Mouse (Mus musculus): ENCODE results near the gene Prdm8. TPM values are rescaled to one million over a fixed set of nuclear protein-coding genes. Genes with fewer than 3 reads are reported as not detected.

The Prdm8 gene
- polyA plus RNA-seq, 1 experiment from 2014 or later: 0.19 TPM

DNA sequence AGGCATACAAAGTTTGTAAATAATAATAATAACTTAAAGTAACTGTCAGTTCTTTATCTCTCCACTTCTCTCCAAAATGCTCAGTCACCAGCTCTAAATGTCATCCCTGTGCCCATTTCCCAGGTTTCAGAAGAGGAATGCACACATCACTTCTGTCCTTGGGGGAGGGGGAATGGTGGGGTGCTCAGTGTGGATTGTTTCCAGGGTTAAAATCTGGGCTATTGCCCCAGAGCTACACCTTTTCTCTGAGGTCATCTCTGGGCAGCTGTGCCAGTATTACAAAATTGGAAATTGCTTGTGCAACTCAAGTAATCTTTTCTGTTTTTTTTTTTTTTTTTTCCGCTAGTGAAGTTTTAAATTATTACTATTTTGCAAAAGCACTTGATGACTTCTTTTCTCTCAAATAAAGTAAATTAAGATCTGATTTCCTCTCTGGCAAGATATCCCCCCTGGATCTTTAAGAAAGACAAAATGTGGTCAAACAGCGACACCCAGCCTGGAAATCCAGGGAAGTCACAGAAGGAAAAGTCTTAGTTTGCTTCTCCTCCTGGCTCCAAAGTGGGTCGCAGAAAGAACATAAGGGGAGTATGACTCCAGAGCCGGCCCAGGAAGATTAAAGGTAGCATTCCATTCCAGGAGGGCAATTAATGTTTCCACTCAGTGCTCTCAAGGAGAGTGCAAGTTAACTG lies 25.4 kb downstream of the Prdm8 start:
- ATAC-seq (replicated peaks; ENCODE audit: low FRiP score, low TSS enrichment, low read depth): no peak
- Histone ChIP-seq H3K36me3 (ENCODE audit: control insufficient read depth, insufficient read depth, low read length) (no peaks in the 10 kb centered on the region), H3K9me3 (ENCODE audit: control insufficient read depth, low read length) (no peaks in the 10 kb centered on the region), H3K27ac (ENCODE audit: low read depth) (no peak overlapping the region), H3K4me2 (ENCODE audit: low read length) (no peak overlapping the region), H3K27me3 (replicated peaks; ENCODE audit: control insufficient read depth, insufficient read depth, low read length) (peaks cover 43% of the 10 kb centered on the region), H3K4me1 (replicated peaks; ENCODE audit: control insufficient read depth, insufficient read depth, low read length) (peaks cover 4% of the 10 kb centered on the region), H3K4me3 (ENCODE audit: low read depth, low read length) (no peak overlapping the region), H3K9ac (ENCODE audit: low read length) (no peak overlapping the region)
- WGBS: 31% methylated on average over 4 of the region's 4 CpGs
- DNase-seq (ENCODE audit: low spot score): no peak

DNA sequence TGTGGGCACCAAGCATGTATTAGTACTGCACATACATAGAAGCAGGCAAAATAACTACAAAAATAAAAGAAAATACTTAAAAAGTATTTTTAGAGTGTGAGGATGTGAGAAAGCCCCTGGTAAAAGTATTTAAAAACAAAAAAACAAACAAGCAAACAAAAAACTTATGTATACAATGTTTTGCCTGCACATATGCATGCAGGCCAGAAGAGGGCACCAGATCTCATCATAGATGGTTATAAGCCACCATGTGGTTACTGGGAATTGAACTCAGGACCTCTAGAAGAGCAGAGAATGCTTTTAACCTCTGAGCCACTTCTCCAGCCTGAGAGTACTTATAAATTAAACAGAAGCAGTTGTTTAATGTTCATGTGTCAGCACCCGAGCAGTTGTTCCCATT lies 28.0 kb downstream of the Prdm8 start:
- no peak overlapping the region for H3K27ac ChIP-seq (ENCODE audit: low read depth)
- DNase-seq (ENCODE audit: low spot score) (no peak), ATAC-seq (replicated peaks; ENCODE audit: low FRiP score, low TSS enrichment, low read depth) (no peak)
- no peak overlapping the region for H3K4me2 ChIP-seq (ENCODE audit: low read length)
- H3K4me3 ChIP-seq (ENCODE audit: low read depth, low read length): no peak overlapping the region
- no peaks in the 10 kb centered on the region for H3K4me1 ChIP-seq (replicated peaks; ENCODE audit: control insufficient read depth, insufficient read depth, low read length)
- no peaks in the 10 kb centered on the region for H3K9me3 ChIP-seq (ENCODE audit: control insufficient read depth, low read length)
- H3K27me3 ChIP-seq (replicated peaks; ENCODE audit: control insufficient read depth, insufficient read depth, low read length): peaks cover 18% of the 10 kb centered on the region
- 64% methylated on average over 1 of the region's 1 CpGs for WGBS
- H3K36me3 ChIP-seq (ENCODE audit: control insufficient read depth, insufficient read depth, low read length): no peaks in the 10 kb centered on the region
- H3K9ac ChIP-seq (ENCODE audit: low read length): no peak overlapping the region

DNA sequence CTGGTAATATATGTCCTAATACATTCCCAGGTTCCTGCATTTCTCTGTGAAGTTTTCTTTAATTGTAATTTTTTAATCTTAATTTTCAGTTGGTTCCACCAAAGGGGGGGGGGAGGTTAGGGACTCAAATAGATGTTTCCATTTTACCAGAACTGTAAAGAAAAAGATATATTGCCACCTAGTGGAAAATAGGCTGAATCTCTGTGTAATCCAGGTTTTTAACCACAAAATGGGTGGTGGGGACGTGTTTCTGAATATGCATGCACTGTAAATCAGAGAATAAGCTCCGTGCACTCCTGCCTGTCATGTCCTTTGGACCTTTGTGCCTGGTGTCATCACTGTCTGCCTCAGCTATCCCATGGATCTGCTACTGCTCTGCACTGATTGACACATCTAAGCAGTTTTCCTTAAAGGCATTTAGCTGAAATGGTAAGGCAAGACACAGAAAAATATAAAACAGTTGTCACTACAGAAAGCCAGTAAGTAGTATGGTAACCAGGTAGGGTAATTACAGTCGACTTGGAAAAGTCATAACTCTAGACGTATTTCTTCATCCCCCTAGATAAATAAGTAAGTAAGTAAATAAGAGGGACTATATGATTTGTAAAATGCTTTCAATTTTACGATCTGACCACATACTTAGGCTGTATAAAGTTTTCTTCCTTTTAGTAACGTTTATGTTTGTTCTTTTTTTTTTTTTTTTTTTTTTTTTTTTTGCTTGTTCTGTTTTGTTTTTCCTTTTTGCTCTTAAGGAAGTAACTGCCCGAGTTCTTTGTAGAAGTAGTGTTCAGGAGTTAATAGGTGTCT lies 31.6 kb downstream of the Prdm8 start:
- Histone ChIP-seq H3K36me3 (ENCODE audit: control insufficient read depth, insufficient read depth, low read length) (no peaks in the 10 kb centered on the region), H3K4me1 (replicated peaks; ENCODE audit: control insufficient read depth, insufficient read depth, low read length) (no peaks in the 10 kb centered on the region), H3K9me3 (ENCODE audit: control insufficient read depth, low read length) (no peaks in the 10 kb centered on the region), H3K27me3 (replicated peaks; ENCODE audit: control insufficient read depth, insufficient read depth, low read length) (no peaks in the 10 kb centered on the region), H3K4me2 (ENCODE audit: low read length) (no peak overlapping the region), H3K27ac (ENCODE audit: low read depth) (no peak overlapping the region), H3K4me3 (ENCODE audit: low read depth, low read length) (no peak overlapping the region), H3K9ac (ENCODE audit: low read length) (no peak overlapping the region)
- DNase-seq (ENCODE audit: low spot score): no peak
- WGBS: 52% methylated on average over 7 of the region's 7 CpGs
- ATAC-seq (replicated peaks; ENCODE audit: low FRiP score, low TSS enrichment, low read depth): no peak

DNA sequence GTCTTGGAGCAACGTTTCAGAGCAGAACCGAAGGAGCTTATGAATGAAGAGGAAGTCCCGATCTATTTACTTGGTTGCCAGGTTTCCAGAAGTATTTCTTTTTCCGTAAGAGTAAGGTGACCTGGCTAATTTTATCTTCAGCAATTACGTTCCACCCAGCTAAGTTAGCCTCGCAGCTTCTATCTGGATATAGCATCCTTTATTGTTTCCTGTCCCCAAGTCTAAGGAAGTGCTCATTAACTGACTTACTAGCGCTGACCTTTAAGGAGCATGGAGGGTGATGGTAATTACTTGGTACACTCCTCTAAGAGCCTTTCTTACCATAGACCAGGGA lies 32.2 kb downstream of the Prdm8 start:
- no peak overlapping the region for H3K4me3 ChIP-seq (ENCODE audit: low read depth, low read length)
- 49% methylated on average over 7 of the region's 7 CpGs for WGBS
- ATAC-seq (replicated peaks; ENCODE audit: low FRiP score, low TSS enrichment, low read depth): no peak
- no peak overlapping the region for H3K4me2 ChIP-seq (ENCODE audit: low read length)
- no peaks in the 10 kb centered on the region for H3K4me1 ChIP-seq (replicated peaks; ENCODE audit: control insufficient read depth, insufficient read depth, low read length)
- H3K9me3 ChIP-seq (ENCODE audit: control insufficient read depth, low read length): no peaks in the 10 kb centered on the region
- no peak overlapping the region for H3K9ac ChIP-seq (ENCODE audit: low read length)
- no peak overlapping the region for H3K27ac ChIP-seq (ENCODE audit: low read depth)
- DNase-seq (ENCODE audit: low spot score): no peak
- H3K36me3 ChIP-seq (ENCODE audit: control insufficient read depth, insufficient read depth, low read length): no peaks in the 10 kb centered on the region
- H3K27me3 ChIP-seq (replicated peaks; ENCODE audit: control insufficient read depth, insufficient read depth, low read length): no peaks in the 10 kb centered on the region

DNA sequence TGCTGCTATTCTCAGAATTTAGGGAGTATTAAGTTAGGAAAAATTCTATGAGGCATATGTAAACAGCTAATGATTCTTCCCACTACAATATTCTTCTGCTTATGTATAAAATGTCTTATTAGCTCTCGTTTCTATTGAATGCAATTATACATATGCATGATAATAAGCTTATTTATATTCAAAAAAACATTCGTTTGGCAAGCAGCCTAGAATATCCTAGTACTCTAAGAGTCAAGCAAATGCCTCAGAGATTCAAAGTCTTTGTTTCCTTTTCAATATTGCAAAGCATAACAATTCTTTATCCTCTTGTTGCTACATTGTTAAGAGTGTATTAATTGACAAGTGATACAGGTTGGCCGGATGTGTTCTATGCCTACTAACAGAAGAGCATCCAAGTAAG lies 34.6 kb downstream of the Prdm8 start:
- no peak overlapping the region for H3K4me3 ChIP-seq (ENCODE audit: low read depth, low read length)
- DNase-seq (ENCODE audit: low spot score) (no peak), ATAC-seq (replicated peaks; ENCODE audit: low FRiP score, low TSS enrichment, low read depth) (no peak)
- no peak overlapping the region for H3K4me2 ChIP-seq (ENCODE audit: low read length)
- H3K36me3 ChIP-seq (ENCODE audit: control insufficient read depth, insufficient read depth, low read length): no peaks in the 10 kb centered on the region
- H3K9ac ChIP-seq (ENCODE audit: low read length): no peak overlapping the region
- H3K27me3 ChIP-seq (replicated peaks; ENCODE audit: control insufficient read depth, insufficient read depth, low read length): no peaks in the 10 kb centered on the region
- no peaks in the 10 kb centered on the region for H3K4me1 ChIP-seq (replicated peaks; ENCODE audit: control insufficient read depth, insufficient read depth, low read length)
- H3K9me3 ChIP-seq (ENCODE audit: control insufficient read depth, low read length): no peaks in the 10 kb centered on the region
- 79% methylated on average over 3 of the region's 3 CpGs for WGBS
- H3K27ac ChIP-seq (ENCODE audit: low read depth): no peak overlapping the region

DNA sequence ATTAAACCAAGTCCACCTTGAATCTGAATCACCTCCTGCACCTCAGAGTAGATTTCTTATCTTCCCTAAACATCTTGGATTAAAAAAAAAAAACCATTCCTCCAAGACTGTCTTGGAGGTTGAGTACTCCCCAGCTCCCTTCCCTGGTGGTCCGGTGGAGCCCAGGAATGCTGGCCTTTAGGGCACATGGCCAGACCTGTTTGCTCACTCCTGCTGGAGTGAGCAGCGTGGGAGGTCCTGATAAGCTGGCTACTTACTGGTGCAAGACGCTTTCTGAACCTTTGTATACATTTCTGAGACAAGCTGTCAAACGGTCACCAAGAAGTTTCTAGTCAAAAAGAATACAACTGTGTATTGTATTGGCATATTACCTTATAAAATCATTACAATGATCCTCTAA lies 36.0 kb downstream of the Prdm8 start:
- Histone ChIP-seq H3K4me3 (ENCODE audit: low read depth, low read length) (no peak overlapping the region), H3K36me3 (ENCODE audit: control insufficient read depth, insufficient read depth, low read length) (no peaks in the 10 kb centered on the region), H3K9me3 (ENCODE audit: control insufficient read depth, low read length) (no peaks in the 10 kb centered on the region), H3K27me3 (replicated peaks; ENCODE audit: control insufficient read depth, insufficient read depth, low read length) (no peaks in the 10 kb centered on the region), H3K4me2 (ENCODE audit: low read length) (no peak overlapping the region), H3K9ac (ENCODE audit: low read length) (no peak overlapping the region), H3K27ac (ENCODE audit: low read depth) (no peak overlapping the region), H3K4me1 (replicated peaks; ENCODE audit: control insufficient read depth, insufficient read depth, low read length) (no peaks in the 10 kb centered on the region)
- ATAC-seq (replicated peaks; ENCODE audit: low FRiP score, low TSS enrichment, low read depth) (no peak), DNase-seq (ENCODE audit: low spot score) (no peak)
- WGBS: 14% methylated on average over 4 of the region's 4 CpGs

DNA sequence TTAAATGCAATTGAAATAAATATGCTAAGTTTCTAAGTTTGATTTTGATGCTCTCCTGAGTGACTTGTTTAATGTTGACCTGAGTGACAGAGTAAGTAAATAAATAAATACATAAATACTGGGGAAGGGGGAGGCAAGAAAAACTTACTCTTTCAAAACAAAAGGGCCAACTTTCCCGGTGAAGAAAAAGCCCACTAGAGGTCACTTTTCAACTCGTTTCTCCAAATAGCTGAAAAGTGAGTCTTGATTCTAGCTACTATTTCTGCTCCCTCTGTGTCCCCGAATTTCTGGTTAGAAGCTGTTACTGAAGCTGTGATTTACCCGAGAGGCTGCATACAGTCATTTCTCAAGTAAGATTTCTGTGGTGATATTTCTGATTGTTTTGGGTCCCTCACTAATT lies 45.5 kb downstream of the Prdm8 start:
- DNase-seq (ENCODE audit: low spot score) (no peak), ATAC-seq (replicated peaks; ENCODE audit: low FRiP score, low TSS enrichment, low read depth) (no peak)
- no peaks in the 10 kb centered on the region for H3K27me3 ChIP-seq (replicated peaks; ENCODE audit: control insufficient read depth, insufficient read depth, low read length)
- no peaks in the 10 kb centered on the region for H3K4me1 ChIP-seq (replicated peaks; ENCODE audit: control insufficient read depth, insufficient read depth, low read length)
- H3K4me2 ChIP-seq (ENCODE audit: low read length): no peak overlapping the region
- no peak overlapping the region for H3K4me3 ChIP-seq (ENCODE audit: low read depth, low read length)
- no peak overlapping the region for H3K27ac ChIP-seq (ENCODE audit: low read depth)
- H3K9me3 ChIP-seq (ENCODE audit: control insufficient read depth, low read length): no peaks in the 10 kb centered on the region
- no peaks in the 10 kb centered on the region for H3K36me3 ChIP-seq (ENCODE audit: control insufficient read depth, insufficient read depth, low read length)
- H3K9ac ChIP-seq (ENCODE audit: low read length): no peak overlapping the region
- 68% methylated on average over 4 of the region's 4 CpGs for WGBS

DNA sequence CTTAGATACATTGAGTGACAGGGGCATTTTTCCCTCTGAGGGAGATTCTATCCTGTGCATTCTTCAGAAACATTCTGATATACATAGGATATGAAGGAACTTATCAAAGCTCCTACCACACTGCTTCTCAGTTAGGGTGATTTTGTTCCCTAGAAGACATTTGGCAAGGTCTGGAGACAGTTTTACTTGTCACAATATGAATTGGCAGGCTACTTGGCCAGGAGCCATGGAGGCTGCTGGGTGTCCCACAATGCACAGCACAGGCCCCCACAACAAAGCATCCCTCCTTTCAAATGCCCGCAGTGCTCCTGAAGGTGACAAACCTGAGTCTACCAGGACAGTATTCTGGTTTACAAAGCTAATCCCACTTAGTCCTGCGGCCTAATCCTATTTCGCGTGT lies 55.0 kb downstream of the Prdm8 start:
- DNase-seq (ENCODE audit: low spot score) (no peak), ATAC-seq (replicated peaks; ENCODE audit: low FRiP score, low TSS enrichment, low read depth) (no peak)
- no peak overlapping the region for H3K4me3 ChIP-seq (ENCODE audit: low read depth, low read length)
- no peak overlapping the region for H3K27ac ChIP-seq (ENCODE audit: low read depth)
- 73% methylated on average over 4 of the region's 4 CpGs for WGBS
- no peak overlapping the region for H3K9ac ChIP-seq (ENCODE audit: low read length)
- no peaks in the 10 kb centered on the region for H3K27me3 ChIP-seq (replicated peaks; ENCODE audit: control insufficient read depth, insufficient read depth, low read length)
- no peaks in the 10 kb centered on the region for H3K4me1 ChIP-seq (replicated peaks; ENCODE audit: control insufficient read depth, insufficient read depth, low read length)
- H3K4me2 ChIP-seq (ENCODE audit: low read length): no peak overlapping the region
- no peaks in the 10 kb centered on the region for H3K36me3 ChIP-seq (ENCODE audit: control insufficient read depth, insufficient read depth, low read length)
- H3K9me3 ChIP-seq (ENCODE audit: control insufficient read depth, low read length): no peaks in the 10 kb centered on the region

DNA sequence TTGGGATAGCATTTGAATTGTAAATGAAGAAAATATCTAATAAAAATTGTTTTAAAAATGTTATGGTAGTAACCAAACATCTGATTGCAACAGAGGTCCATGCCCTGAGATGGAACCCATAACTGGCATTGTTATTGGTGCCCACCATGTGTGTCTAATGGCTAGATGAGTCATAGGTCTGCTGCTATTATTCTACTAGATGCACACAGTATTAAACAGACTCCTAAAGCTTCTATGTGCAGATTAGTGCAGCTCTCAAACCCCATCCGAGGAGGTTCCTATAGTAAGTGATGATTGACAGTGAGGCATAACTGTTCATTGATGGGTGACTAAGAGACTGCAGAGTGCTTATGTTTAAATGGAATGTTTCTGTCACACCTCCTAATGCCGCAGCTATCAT lies 59.7 kb downstream of the Prdm8 start:
- DNase-seq (ENCODE audit: low spot score) (no peak), ATAC-seq (replicated peaks; ENCODE audit: low FRiP score, low TSS enrichment, low read depth) (no peak)
- Histone ChIP-seq H3K27ac (ENCODE audit: low read depth) (no peak overlapping the region), H3K27me3 (replicated peaks; ENCODE audit: control insufficient read depth, insufficient read depth, low read length) (no peaks in the 10 kb centered on the region), H3K36me3 (ENCODE audit: control insufficient read depth, insufficient read depth, low read length) (no peaks in the 10 kb centered on the region), H3K9ac (ENCODE audit: low read length) (no peak overlapping the region), H3K4me1 (replicated peaks; ENCODE audit: control insufficient read depth, insufficient read depth, low read length) (no peaks in the 10 kb centered on the region), H3K9me3 (ENCODE audit: control insufficient read depth, low read length) (no peaks in the 10 kb centered on the region), H3K4me2 (ENCODE audit: low read length) (no peak overlapping the region), H3K4me3 (ENCODE audit: low read depth, low read length) (no peak overlapping the region)
- 94% methylated on average over 2 of the region's 2 CpGs for WGBS
